Mouse (Mus musculus): Measurements from ENCODE around the gene Mepce. TPM values are rescaled to one million over a fixed set of nuclear protein-coding genes. Genes with fewer than 3 reads are reported as not detected.

The Mepce gene
- polyA plus RNA-seq, 1 experiment: 41.9 TPM

DNA sequence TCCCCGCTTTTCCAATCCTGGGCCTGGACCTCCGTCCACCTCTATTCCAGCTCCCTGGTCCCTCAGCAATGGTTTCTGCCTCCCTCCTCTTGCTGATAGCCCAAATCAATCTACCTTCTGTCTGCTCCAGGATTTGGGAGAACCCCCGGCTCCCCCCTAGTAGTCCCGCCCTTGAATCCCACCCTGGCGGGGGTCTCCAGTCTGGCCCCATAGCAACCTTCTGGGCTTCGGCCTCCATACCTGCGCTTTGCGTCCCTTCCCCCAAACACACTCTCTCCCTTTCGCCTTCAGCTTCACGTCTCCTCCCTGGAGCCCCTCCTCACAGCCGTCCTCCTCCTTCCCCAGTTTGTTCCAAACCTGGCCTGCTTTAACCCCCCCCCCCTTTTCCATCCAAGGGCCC, 46.9 kb downstream of the Mepce start:
- WGBS: 3% methylated on average over 11 of the region's 11 CpGs
- no peaks in the 10 kb centered on the region for H3K27me3 ChIP-seq (ENCODE audit: control insufficient read depth, insufficient read depth, low read length)
- peak in 1 of 2 experiments; percentile 53 for DNase-seq
- TF ChIP-seq POLR2A (IDR thresholded peaks at IDR 0.05; ENCODE audit: borderline replicate concordance, insufficient read depth, low read length): no peak
- no peak for TF ChIP-seq CTCF (IDR thresholded peaks at IDR 0.05; ENCODE audit: borderline replicate concordance, insufficient read depth, low read depth, low read length)
- H3K4me1 ChIP-seq (ENCODE audit: control insufficient read depth, insufficient read depth, low read length): peaks cover 13% of the 10 kb centered on the region
- H3K4me3 ChIP-seq (replicated peaks; ENCODE audit: insufficient read depth, low read depth, low read length): peak overlapping the region; percentile 66
- peak overlapping the region; percentile 25 for H3K27ac ChIP-seq (ENCODE audit: insufficient read depth, low read length)

DNA sequence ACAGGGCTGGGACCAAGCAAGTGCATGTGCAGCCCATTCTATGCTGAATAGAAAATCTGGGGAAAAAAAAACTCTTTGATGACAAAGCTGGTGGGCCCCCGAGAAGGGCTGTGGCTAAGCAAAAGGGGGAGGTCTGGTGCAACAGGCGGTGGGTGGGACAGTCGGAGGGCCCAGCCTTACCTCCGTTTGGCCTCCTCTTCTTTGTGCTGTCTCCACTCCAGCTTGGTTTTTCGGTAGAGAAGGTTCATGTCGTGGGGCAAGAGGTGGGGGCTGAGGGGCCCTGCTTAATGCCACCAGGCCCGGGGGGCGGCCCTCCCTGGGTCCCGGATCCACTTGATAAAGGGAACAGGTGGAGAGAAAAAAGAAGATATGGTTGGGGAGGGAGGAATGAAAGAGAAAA, 48.0 kb downstream of the Mepce start:
- 59% methylated on average over 9 of the region's 9 CpGs for WGBS
- H3K27me3 ChIP-seq (ENCODE audit: control insufficient read depth, insufficient read depth, low read length): no peaks in the 10 kb centered on the region
- no peak overlapping the region for H3K27ac ChIP-seq (ENCODE audit: insufficient read depth, low read length)
- no peak for DNase-seq
- H3K4me3 ChIP-seq (replicated peaks; ENCODE audit: insufficient read depth, low read depth, low read length): no peak overlapping the region
- TF ChIP-seq POLR2A (IDR thresholded peaks at IDR 0.05; ENCODE audit: borderline replicate concordance, insufficient read depth, low read length): no peak
- TF ChIP-seq CTCF (IDR thresholded peaks at IDR 0.05; ENCODE audit: borderline replicate concordance, insufficient read depth, low read depth, low read length): no peak
- H3K4me1 ChIP-seq (ENCODE audit: control insufficient read depth, insufficient read depth, low read length): peaks cover 15% of the 10 kb centered on the region

DNA sequence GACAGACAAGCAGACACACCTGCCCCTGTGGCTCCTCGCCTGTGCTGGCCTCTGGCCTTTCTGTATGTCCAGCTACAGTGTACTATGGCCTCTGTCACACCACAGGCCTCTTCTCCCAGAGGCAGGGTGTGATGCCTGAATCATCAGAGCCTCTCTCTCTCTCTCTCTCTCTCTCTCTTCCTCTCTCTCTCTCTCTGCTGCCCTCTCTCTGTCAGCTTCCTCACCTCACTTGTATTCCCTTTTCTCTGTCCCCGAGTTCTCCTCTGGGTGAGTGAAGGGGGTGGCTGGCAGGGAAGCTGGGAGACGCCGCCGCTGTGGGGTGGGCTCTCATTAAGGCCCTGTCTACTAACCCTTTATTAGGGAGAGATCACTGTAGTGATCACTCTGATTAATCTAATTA, 48.9 kb downstream of the Mepce start:
- no peaks in the 10 kb centered on the region for H3K27me3 ChIP-seq (ENCODE audit: control insufficient read depth, insufficient read depth, low read length)
- DNase-seq: no peak
- TF ChIP-seq POLR2A (IDR thresholded peaks at IDR 0.05; ENCODE audit: borderline replicate concordance, insufficient read depth, low read length) (no peak), CTCF (IDR thresholded peaks at IDR 0.05; ENCODE audit: borderline replicate concordance, insufficient read depth, low read depth, low read length) (peak; percentile 10; the same call in 1 of the 2 replicates)
- no peak overlapping the region for H3K4me3 ChIP-seq (replicated peaks; ENCODE audit: insufficient read depth, low read depth, low read length)
- WGBS: 33% methylated on average over 5 of the region's 5 CpGs
- no peak overlapping the region for H3K27ac ChIP-seq (ENCODE audit: insufficient read depth, low read length)
- peaks cover 18% of the 10 kb centered on the region for H3K4me1 ChIP-seq (ENCODE audit: control insufficient read depth, insufficient read depth, low read length)

DNA sequence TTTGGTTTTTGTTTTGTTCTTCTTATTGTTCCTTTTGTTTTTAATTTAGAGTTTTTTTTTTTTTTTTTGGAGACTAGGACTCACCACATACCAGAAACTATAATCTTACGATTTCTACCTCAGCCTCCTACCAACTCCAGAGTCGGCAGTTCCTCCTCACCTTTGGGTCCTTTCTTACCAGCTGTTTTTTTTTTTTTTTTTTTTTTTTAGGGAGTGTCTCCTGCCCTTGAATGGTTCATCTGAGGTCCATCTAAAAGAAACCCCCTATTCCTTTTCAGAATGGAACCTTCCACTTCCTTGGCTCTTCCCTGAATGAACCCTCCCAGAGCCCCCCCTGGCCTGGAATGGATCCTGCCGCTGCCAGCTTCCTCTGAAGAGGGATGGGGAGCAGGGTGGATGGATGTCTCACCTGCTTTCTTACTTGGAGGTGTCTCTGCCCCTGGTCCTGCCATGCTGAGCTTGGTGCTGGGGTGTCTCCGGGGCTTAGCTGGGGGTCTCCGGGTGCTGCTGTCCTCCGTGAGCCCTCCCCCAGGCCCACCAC, 50.0 kb downstream of the Mepce start:
- no peak overlapping the region for H3K27ac ChIP-seq (ENCODE audit: insufficient read depth, low read length)
- no peaks in the 10 kb centered on the region for H3K27me3 ChIP-seq (ENCODE audit: control insufficient read depth, insufficient read depth, low read length)
- H3K4me1 ChIP-seq (ENCODE audit: control insufficient read depth, insufficient read depth, low read length): peaks cover 18% of the 10 kb centered on the region
- TF ChIP-seq CTCF (IDR thresholded peaks at IDR 0.05; ENCODE audit: borderline replicate concordance, insufficient read depth, low read depth, low read length): no peak
- WGBS: 67% methylated on average over 6 of the region's 6 CpGs
- no peak overlapping the region for H3K4me3 ChIP-seq (replicated peaks; ENCODE audit: insufficient read depth, low read depth, low read length)
- DNase-seq: no peak

GRCm38 (mm10) chr5:137734289-137735061, 53.0 kb downstream of the Mepce start:
- no peak for DNase-seq
- H3K27ac ChIP-seq (ENCODE audit: insufficient read depth, low read length): no peak overlapping the region
- 28% methylated on average over 6 of the region's 6 CpGs for WGBS
- H3K4me3 ChIP-seq (replicated peaks; ENCODE audit: insufficient read depth, low read depth, low read length): no peak overlapping the region
- TF ChIP-seq CTCF (IDR thresholded peaks at IDR 0.05; ENCODE audit: borderline replicate concordance, insufficient read depth, low read depth, low read length) (no peak), POLR2A (IDR thresholded peaks at IDR 0.05; ENCODE audit: borderline replicate concordance, insufficient read depth, low read length) (no peak)
- peaks cover 18% of the 10 kb centered on the region for H3K4me1 ChIP-seq (ENCODE audit: control insufficient read depth, insufficient read depth, low read length)
- H3K27me3 ChIP-seq (ENCODE audit: control insufficient read depth, insufficient read depth, low read length): no peaks in the 10 kb centered on the region

- H3K27me3 ChIP-seq (ENCODE audit: control insufficient read depth, insufficient read depth, low read length): no peaks in the 10 kb centered on the region
- 44% methylated on average over 12 of the region's 12 CpGs for WGBS
- no peak for TF ChIP-seq CTCF (IDR thresholded peaks at IDR 0.05; ENCODE audit: borderline replicate concordance, insufficient read depth, low read depth, low read length)
- peaks cover 14% of the 10 kb centered on the region for H3K4me1 ChIP-seq (ENCODE audit: control insufficient read depth, insufficient read depth, low read length)
- no peak overlapping the region for H3K27ac ChIP-seq (ENCODE audit: insufficient read depth, low read length)
- no peak overlapping the region for H3K4me3 ChIP-seq (replicated peaks; ENCODE audit: insufficient read depth, low read depth, low read length)
- no peak for DNase-seq
Measured at GRCm38 (mm10) chr5:137733638-137734288, 53.7 kb downstream of the Mepce start.

Other genes with a start within 250 kb of the Mepce start
- gene Actl6b, start 234.1 kb downstream of the Mepce start, polyA plus RNA-seq (2012; rRNA removed): 125 and 135 TPM in 2 replicates
- gene Tfr2, start 217.8 kb downstream of the Mepce start, polyA plus RNA-seq (2012; rRNA removed): 6.7 and 6.8 TPM in 2 replicates
- 56.0 and 61.7 TPM in 2 replicates for gene Mospd3, start 186.6 kb downstream of the Mepce start, polyA plus RNA-seq (2012; rRNA removed)
- gene Pcolce, start 173.9 kb downstream of the Mepce start, polyA plus RNA-seq (2012; rRNA removed): 11.3 and 15.1 TPM in 2 replicates
- 0.25 and 0.31 TPM in 2 replicates for gene Fbxo24, start 158.7 kb downstream of the Mepce start, polyA plus RNA-seq (2012; rRNA removed)
- gene Lrch4, start 158.5 kb downstream of the Mepce start, polyA plus RNA-seq (2012; rRNA removed): 14.4 and 14.8 TPM in 2 replicates
- gene Gm20605, start 158.5 kb downstream of the Mepce start, polyA plus RNA-seq (2012; rRNA removed): 8.1 and 9.9 TPM in 2 replicates
- 17.1 and 19.7 TPM in 2 replicates for gene Sap25, start 146.3 kb downstream of the Mepce start, polyA plus RNA-seq (2012; rRNA removed)
- 0.17 and 0.18 TPM in 2 replicates for gene Irs3, start 141.9 kb downstream of the Mepce start, polyA plus RNA-seq (2012; rRNA removed)
- gene Agfg2, start 102.9 kb downstream of the Mepce start, polyA plus RNA-seq (2012; rRNA removed): 39.8 and 41.3 TPM in 2 replicates
- gene Nyap1, start 46.0 kb downstream of the Mepce start, polyA plus RNA-seq (2012; rRNA removed): 59.1 and 60.7 TPM in 2 replicates
- 465 and 497 TPM in 2 replicates for gene Tsc22d4, start 41.9 kb downstream of the Mepce start, polyA plus RNA-seq (2012; rRNA removed)
- 47.0 and 48.2 TPM in 2 replicates for gene Ppp1r35, start 8.8 kb downstream of the Mepce start, polyA plus RNA-seq (2012; rRNA removed)
- 11.2 and 12.4 TPM in 2 replicates for gene Zcwpw1, start 143 bp upstream of the Mepce start, polyA plus RNA-seq (2012; rRNA removed)
- gene Pilra, start 48.6 kb upstream of the Mepce start, polyA plus RNA-seq (2012; rRNA removed): 0.41 TPM in 2 replicates
- not detected in 2 replicates for gene Pilrb1, start 70.5 kb upstream of the Mepce start, polyA plus RNA-seq (2012; rRNA removed)
- 0.11 and 0.23 TPM in 2 replicates for gene Pilrb2, start 84.2 kb upstream of the Mepce start, polyA plus RNA-seq (2012; rRNA removed)
- 2.9 TPM in 2 replicates for gene Cyp3a13, start 134.0 kb upstream of the Mepce start, polyA plus RNA-seq (2012; rRNA removed)
- gene Gjc3, start 175.4 kb upstream of the Mepce start, polyA plus RNA-seq (2012; rRNA removed): 75.6 and 85.7 TPM in 2 replicates
- gene Azgp1, start 193.9 kb upstream of the Mepce start, polyA plus RNA-seq (2012; rRNA removed): 0.08 and 0.21 TPM in 2 replicates
- gene Smok3a, start 233.6 kb upstream of the Mepce start, polyA plus RNA-seq (2012; rRNA removed): not detected in 2 replicates
- gene Smok3b, start 233.8 kb upstream of the Mepce start, polyA plus RNA-seq (2012; rRNA removed): not detected in 2 replicates

All from cerebellum, adult 2 months (tissue).